36 mouse cellular contexts compared by ENCODE assay signal in genomic region chr6:140800587-140800986, GRCm38 (mm10).
"Had no signal": no experiment of that assay in that cellular context is flagged by ENCODE, and none has a peak within 500 bp of the region (broad histone marks: within the 10 kb centered on the region; RNA-seq: fewer than 3 reads in every experiment).

No protein-coding gene starts in this region.

- H3K9me3 ChIP-seq: heart, embryonic 10.5 days; heart, embryonic 13.5 days; heart, embryonic 15.5 days; hindbrain, embryonic 12.5 days; hindbrain, embryonic 13.5 days; hindbrain, embryonic 15.5 days; intestine, embryonic 15.5 days; kidney, embryonic 15.5 days had no signal

- H3K9ac ChIP-seq: heart, embryonic 12.5 days; heart, embryonic 13.5 days; heart, embryonic 15.5 days; hindbrain, embryonic 12.5 days; hindbrain, embryonic 13.5 days; hindbrain, embryonic 14.5 days; hindbrain, embryonic 15.5 days; intestine, embryonic 15.5 days; kidney, embryonic 15.5 days had no signal

- H3K27me3 ChIP-seq: heart, embryonic 12.5 days; heart, embryonic 13.5 days; heart, embryonic 15.5 days; hindbrain, embryonic 12.5 days; hindbrain, embryonic 13.5 days; hindbrain, embryonic 15.5 days; intestine, embryonic 15.5 days; kidney, embryonic 15.5 days had no signal

- H3K36me3 ChIP-seq: heart, embryonic 10.5 days; heart, embryonic 12.5 days; heart, embryonic 13.5 days; heart, embryonic 15.5 days; hindbrain, embryonic 10.5 days; hindbrain, embryonic 12.5 days; hindbrain, embryonic 13.5 days; hindbrain, embryonic 15.5 days; intestine, embryonic 15.5 days; kidney, embryonic 15.5 days had no signal

- DNase-seq: heart, postnatal 10 days; heart, postnatal 14 days; heart, postnatal 36 days; heart, postnatal 4 days; kidney, adult 11 months; kidney, adult 18-20 months; kidney, adult 2 months; kidney, adult 8-10 months; kidney, adult 9 months; kidney, postnatal 10 days; kidney, postnatal 14 days; kidney, postnatal 25 days; kidney, postnatal 36 days; kidney, postnatal 4 days; layer of hippocampus, adult 9-11 months; layer of hippocampus, postnatal 36 days had no signal

- ATAC-seq: hindbrain, embryonic 16.5 days; hindbrain, postnatal 0 days; inflammation-experienced regulatory T-cells, adult 6 months; intestine, embryonic 15.5 days; intestine, embryonic 16.5 days; intestine, postnatal 0 days had no signal

- H3K4me3 ChIP-seq: heart, embryonic 10.5 days; heart, embryonic 12.5 days; heart, embryonic 13.5 days; heart, embryonic 15.5 days; hindbrain, embryonic 10.5 days; hindbrain, embryonic 12.5 days; hindbrain, embryonic 13.5 days; hindbrain, embryonic 15.5 days; intestine, embryonic 15.5 days; kidney, embryonic 15.5 days; layer of hippocampus, adult 2 months; left cerebral cortex, adult 2 months had no signal

- H3K27ac ChIP-seq: heart, embryonic 10.5 days; heart, embryonic 13.5 days; heart, embryonic 15.5 days; hindbrain, embryonic 10.5 days; hindbrain, embryonic 12.5 days; hindbrain, embryonic 13.5 days; hindbrain, embryonic 14.5 days; hindbrain, embryonic 15.5 days; hindbrain, postnatal 0 days; intestine, embryonic 15.5 days; kidney, embryonic 15.5 days; kidney, postnatal 0 days; layer of hippocampus, adult 2 months; left cerebral cortex, adult 2 months had no signal

- H3K4me1 ChIP-seq: heart, embryonic 10.5 days; heart, embryonic 12.5 days; heart, embryonic 13.5 days; heart, embryonic 15.5 days; hindbrain, embryonic 10.5 days; hindbrain, embryonic 12.5 days; hindbrain, embryonic 13.5 days; hindbrain, embryonic 15.5 days; intestine, embryonic 15.5 days; kidney, embryonic 15.5 days had no signal

- H3K4me2 ChIP-seq: heart, embryonic 11.5 days; heart, embryonic 12.5 days; heart, embryonic 13.5 days; heart, embryonic 15.5 days; hindbrain, embryonic 12.5 days; hindbrain, embryonic 13.5 days; hindbrain, embryonic 14.5 days; hindbrain, embryonic 15.5 days; intestine, embryonic 15.5 days; kidney, embryonic 15.5 days had no signal
